Mouse (Mus musculus) Patski (cell line): ENCODE data around the gene Map2k1. TPM values are rescaled to one million over a fixed set of nuclear protein-coding genes. Genes with fewer than 3 reads are reported as not detected.
"Not testable (repeated sequence)": the region's sequence is repeated elsewhere in the genome, so short reads cannot be mapped to it uniquely, and the experiment has no call there.

Experiments used
- ATAC-seq: fragments of 100-300 bp; one replicate; pipeline ENCODE4 v1.8.0; 2021
- CTCF ChIA-PET: fragments of 350-600 bp; sonication (Branson Sonifier 250); formaldehyde crosslinking; loops from one replicate; lab custom pipeline; 2022; ENCODE audit warnings: inconsistent platforms; lab: Charles Lee
- POLR2A ChIA-PET: fragments of 350-600 bp; sonication (Branson Sonifier 250); formaldehyde crosslinking; loops from one replicate; lab custom pipeline; 2022; ENCODE audit warnings: antibody characterized with exemption, inconsistent platforms; lab: Charles Lee
- DNase-seq: peaks from one replicate; pipeline ENCODE4 v3.0.0-alpha.2; 2011; ENCODE audit warnings: low read depth, low spot score
- H3K27me3 ChIP-seq: fragments of 371-371 bp; one replicate; pipeline ENCODE4 v1.5.1; 2021
- CTCF ChIP-seq: fragments of 100-300 bp; IDR thresholded peaks from one replicate; pipeline ENCODE4 v1.5.1; 2021
- in situ Hi-C: fragments of 300-500 bp; cut with MboI; formaldehyde crosslinking; loops from 3 replicates; pipeline ENCODE4 v1.11.1; 2018; ENCODE audit warnings: low pct_unique_long_range_greater_than_20kb, mixed read lengths
- polyA plus RNA-seq: library from polyadenylated mRNA; unstranded; gene quantifications from one replicate; pipeline ENCODE4 v1.2.3, GENCODE M21; 2021

Gene Map2k1
- polyA plus RNA-seq, 1 experiment from 2014 or later, result 115 TPM

- no peak for DNase-seq
- no peak for ATAC-seq
- no peak for TF ChIP-seq CTCF
- POLR2A ChIA-PET, result interaction anchor here (0.7 to 1.7 kb wide), 2 partner anchors 55 to 64 kb away, joined by 3 to 4 read pairs; no protein-coding TSS in a partner anchor
- in situ Hi-C loops, result no loop called here
- H3K27me3 ChIP-seq, result no peaks in the 10 kb centered on the region
- CTCF ChIA-PET, result interaction anchor here (0.9 to 2.1 kb wide), 2 partner anchors 15 to 17 kb away, joined by 3 to 6 read pairs; no protein-coding TSS in a partner anchor
Observed at GRCm38 (mm10) chr9:64197524-64197923, 55.9 kb downstream of the Map2k1 start.

GRCm38 (mm10) chr9:64195554-64195953, 57.9 kb downstream of the Map2k1 start:
- ChIA-PET POLR2A (no interaction called here), CTCF (no interaction called here)
- TF ChIP-seq CTCF, result no peak
- no peak for DNase-seq
- H3K27me3 ChIP-seq, result no peaks in the 10 kb centered on the region
- in situ Hi-C loops, result no loop called here
- ATAC-seq, result no peak

GRCm38 (mm10) chr9:64193879-64194278, 59.6 kb downstream of the Map2k1 start:
- H3K27me3 ChIP-seq, result no peaks in the 10 kb centered on the region
- ChIA-PET CTCF (no interaction called here), POLR2A (no interaction called here)
- ATAC-seq, result no peak
- DNase-seq, result no peak
- TF ChIP-seq CTCF, result no peak
- in situ Hi-C loops, result no loop called here

GRCm38 (mm10) chr9:64184166-64184840, 69.1 kb downstream of the Map2k1 start:
- in situ Hi-C loops, result loop anchor here (5.0 kb wide), 1 partner anchor 68 kb away; the partner anchor contains the start of gene Map2k1
- no peaks in the 10 kb centered on the region for H3K27me3 ChIP-seq
- no peak for TF ChIP-seq CTCF
- ChIA-PET POLR2A (interaction anchor here (0.6 kb wide), 1 partner anchor 824 kb away, joined by 4 read pairs; no protein-coding TSS in a partner anchor), CTCF (interaction anchor here (1.2 kb wide), 1 partner anchor 88 kb away, joined by 3 read pairs; no protein-coding TSS in a partner anchor)
- DNase-seq (no peak), ATAC-seq (no peak)

- DNase-seq, H3K27me3 ChIP-seq, POLR2A ChIA-PET, ATAC-seq: not testable (repeated sequence)
- CTCF ChIA-PET, result interaction anchor here (1.2 kb wide), 1 partner anchor 89 kb away, joined by 3 read pairs; no protein-coding TSS in a partner anchor
- in situ Hi-C loops, result loop anchor here (5.0 kb wide), 1 partner anchor 69 kb away; the partner anchor contains the start of gene Map2k1
Observed at GRCm38 (mm10) chr9:64183295-64183694, 70.1 kb downstream of the Map2k1 start.

GRCm38 (mm10) chr9:64178974-64179646, 74.3 kb downstream of the Map2k1 start, which contains the start of gene Snapc5:
Gene Snapc5 (plus strand): TSS chr9:64179274.
- peak; percentile 84 for TF ChIP-seq CTCF
- ATAC-seq (peak; percentile 81), DNase-seq (peak; percentile 61)
- CTCF ChIA-PET, result interaction anchor here (0.7 to 3.7 kb wide), 12 partner anchors 8 to 101 kb away, joined by 3 to 22 read pairs (median 4); partner anchors contain the start of gene Map2k1
- in situ Hi-C loops, result no loop called here
- H3K27me3 ChIP-seq, result no peaks in the 10 kb centered on the region
- POLR2A ChIA-PET, result interaction anchor here (0.7 to 1.1 kb wide), 2 partner anchors 75 to 95 kb away, joined by 3 to 5 read pairs; no protein-coding TSS in a partner anchor

- in situ Hi-C loops, result no loop called here
- DNase-seq (no peak), ATAC-seq (no peak)
- ChIA-PET POLR2A (interaction anchor here (0.7 to 1.1 kb wide), 3 partner anchors 74 to 95 kb away, joined by 3 to 9 read pairs (median 5); no protein-coding TSS in a partner anchor), CTCF (interaction anchor here (0.7 to 3.7 kb wide), 12 partner anchors 8 to 102 kb away, joined by 3 to 22 read pairs (median 4); partner anchors contain the start of gene Map2k1)
- TF ChIP-seq CTCF, result peak; percentile 58
- H3K27me3 ChIP-seq, result no peaks in the 10 kb centered on the region
Observed at GRCm38 (mm10) chr9:64178610-64178973, 74.8 kb downstream of the Map2k1 start.

GRCm38 (mm10) chr9:64175378-64175777, 78.1 kb downstream of the Map2k1 start:
- in situ Hi-C loops, result no loop called here
- ChIA-PET CTCF (no interaction called here), POLR2A (no interaction called here)
- ATAC-seq, result no peak
- no peaks in the 10 kb centered on the region for H3K27me3 ChIP-seq
- no peak for DNase-seq
- no peak for TF ChIP-seq CTCF

- DNase-seq (no peak), ATAC-seq (no peak)
- ChIA-PET CTCF (no interaction called here), POLR2A (no interaction called here)
- in situ Hi-C loops, result no loop called here
- TF ChIP-seq CTCF, result no peak
- no peaks in the 10 kb centered on the region for H3K27me3 ChIP-seq
Observed at GRCm38 (mm10) chr9:64174766-64175165, 78.7 kb downstream of the Map2k1 start.

- no peak for DNase-seq
- H3K27me3 ChIP-seq, result no peaks in the 10 kb centered on the region
- CTCF ChIA-PET, result no interaction called here
- POLR2A ChIA-PET, result no interaction called here
- in situ Hi-C loops, result no loop called here
- no peak for TF ChIP-seq CTCF
- ATAC-seq, result no peak
Observed at GRCm38 (mm10) chr9:64174341-64174740, 79.1 kb downstream of the Map2k1 start.
